Mouse (Mus musculus): ENCODE data around the gene Ptgdr. TPM values are rescaled to one million over a fixed set of nuclear protein-coding genes. Genes with fewer than 3 reads are reported as not detected.
A peak's percentile ranks its signal among the peaks of the same experiment; 100 is the strongest.
"Not testable (repeated sequence)": the region's sequence is repeated elsewhere in the genome, so short reads cannot be mapped to it uniquely, and the experiment has no call there.

The Ptgdr gene
- not detected in 2 replicates for polyA plus RNA-seq (2014; fragmentation: Nextera tagmentation; extraction: Ambion mirVana)

- H3K9me3 ChIP-seq (ENCODE audit: control insufficient read depth, low read length) = no peaks in the 10 kb centered on the region
- no peaks in the 10 kb centered on the region for H3K4me1 ChIP-seq (replicated peaks; ENCODE audit: control insufficient read depth, insufficient read depth, low read length)
- DNase-seq (ENCODE audit: low spot score) (peak; percentile 26), ATAC-seq (ENCODE audit: low FRiP score) (peak; percentile 64; the same call in 1 of the 2 replicates)
- peaks cover 16% of the 10 kb centered on the region for H3K27me3 ChIP-seq (ENCODE audit: control insufficient read depth, insufficient read depth, low read length)
- H3K9ac ChIP-seq (ENCODE audit: low read depth, low read length) = no peak within 1 kb of the TSS
- H3K27ac ChIP-seq (ENCODE audit: low read depth, low read length) = no peak within 1 kb of the TSS
- peak within 1 kb of the TSS; percentile 30 for H3K4me2 ChIP-seq (replicated peaks; ENCODE audit: low read depth, low read length)
- WGBS = 1% methylated on average over 32 of the region's 32 CpGs
- no peaks in the 10 kb centered on the region for H3K36me3 ChIP-seq (ENCODE audit: control insufficient read depth, insufficient read depth, low read length)
- peak within 1 kb of the TSS; percentile 13 for H3K4me3 ChIP-seq (ENCODE audit: low read depth, low read length)
Measured at GRCm38 (mm10) chr14:44858868-44859613, at the start of gene Ptgdr. Gene Ptgdr, minus strand, starts transcription at chr14:44859375.

- H3K4me1 ChIP-seq (replicated peaks; ENCODE audit: control insufficient read depth, insufficient read depth, low read length) = no peaks in the 10 kb centered on the region
- ATAC-seq (ENCODE audit: low FRiP score) (no peak), DNase-seq (ENCODE audit: low spot score) (no peak)
- H3K4me2 ChIP-seq (replicated peaks; ENCODE audit: low read depth, low read length) = no peak overlapping the region
- H3K27ac ChIP-seq (ENCODE audit: low read depth, low read length) = no peak overlapping the region
- H3K27me3 ChIP-seq (ENCODE audit: control insufficient read depth, insufficient read depth, low read length) = no peaks in the 10 kb centered on the region
- H3K36me3 ChIP-seq (ENCODE audit: control insufficient read depth, insufficient read depth, low read length) = no peaks in the 10 kb centered on the region
- 87% methylated on average over 5 of the region's 5 CpGs for WGBS
- H3K4me3 ChIP-seq (ENCODE audit: low read depth, low read length) = no peak overlapping the region
- H3K9ac ChIP-seq (ENCODE audit: low read depth, low read length) = no peak overlapping the region
- no peaks in the 10 kb centered on the region for H3K9me3 ChIP-seq (ENCODE audit: control insufficient read depth, low read length)
Measured at GRCm38 (mm10) chr14:44907774-44908173, 48.6 kb upstream of the Ptgdr start.

GRCm38 (mm10) chr14:44904199-44904598, 45.0 kb upstream of the Ptgdr start:
- no peak overlapping the region for H3K4me3 ChIP-seq (ENCODE audit: low read depth, low read length)
- H3K4me2 ChIP-seq (replicated peaks; ENCODE audit: low read depth, low read length) = no peak overlapping the region
- H3K4me1 ChIP-seq (replicated peaks; ENCODE audit: control insufficient read depth, insufficient read depth, low read length) = no peaks in the 10 kb centered on the region
- DNase-seq (ENCODE audit: low spot score) = no peak
- no peaks in the 10 kb centered on the region for H3K27me3 ChIP-seq (ENCODE audit: control insufficient read depth, insufficient read depth, low read length)
- no peak overlapping the region for H3K9ac ChIP-seq (ENCODE audit: low read depth, low read length)
- no peaks in the 10 kb centered on the region for H3K36me3 ChIP-seq (ENCODE audit: control insufficient read depth, insufficient read depth, low read length)
- no peaks in the 10 kb centered on the region for H3K9me3 ChIP-seq (ENCODE audit: control insufficient read depth, low read length)
- ATAC-seq (ENCODE audit: low FRiP score) = no peak
- H3K27ac ChIP-seq (ENCODE audit: low read depth, low read length) = no peak overlapping the region
- WGBS = 81% methylated on average over 4 of the region's 4 CpGs

- not testable (repeated sequence) for H3K4me1 ChIP-seq (replicated peaks; ENCODE audit: control insufficient read depth, insufficient read depth, low read length); H3K4me3 ChIP-seq (ENCODE audit: low read depth, low read length); ATAC-seq (ENCODE audit: low FRiP score); DNase-seq (ENCODE audit: low spot score); H3K9me3 ChIP-seq (ENCODE audit: control insufficient read depth, low read length); H3K9ac ChIP-seq (ENCODE audit: low read depth, low read length); H3K27ac ChIP-seq (ENCODE audit: low read depth, low read length); H3K36me3 ChIP-seq (ENCODE audit: control insufficient read depth, insufficient read depth, low read length); H3K4me2 ChIP-seq (replicated peaks; ENCODE audit: low read depth, low read length); H3K27me3 ChIP-seq (ENCODE audit: control insufficient read depth, insufficient read depth, low read length)
Measured at GRCm38 (mm10) chr14:44901735-44902134, 42.6 kb upstream of the Ptgdr start.

- Histone ChIP-seq H3K4me2 (replicated peaks; ENCODE audit: low read depth, low read length) (no peak overlapping the region), H3K9me3 (ENCODE audit: control insufficient read depth, low read length) (no peaks in the 10 kb centered on the region), H3K36me3 (ENCODE audit: control insufficient read depth, insufficient read depth, low read length) (no peaks in the 10 kb centered on the region), H3K9ac (ENCODE audit: low read depth, low read length) (no peak overlapping the region), H3K4me3 (ENCODE audit: low read depth, low read length) (no peak overlapping the region), H3K4me1 (replicated peaks; ENCODE audit: control insufficient read depth, insufficient read depth, low read length) (no peaks in the 10 kb centered on the region), H3K27me3 (ENCODE audit: control insufficient read depth, insufficient read depth, low read length) (no peaks in the 10 kb centered on the region), H3K27ac (ENCODE audit: low read depth, low read length) (no peak overlapping the region)
- 62% methylated on average over 7 of the region's 7 CpGs for WGBS
- DNase-seq (ENCODE audit: low spot score) (no peak), ATAC-seq (ENCODE audit: low FRiP score) (no peak)
Measured at GRCm38 (mm10) chr14:44891387-44892132, 32.4 kb upstream of the Ptgdr start.

GRCm38 (mm10) chr14:44869686-44870085, 10.5 kb upstream of the Ptgdr start:
- 83% methylated on average over 6 of the region's 6 CpGs for WGBS
- H3K9me3 ChIP-seq (ENCODE audit: control insufficient read depth, low read length) = no peaks in the 10 kb centered on the region
- no peak overlapping the region for H3K4me2 ChIP-seq (replicated peaks; ENCODE audit: low read depth, low read length)
- no peak overlapping the region for H3K9ac ChIP-seq (ENCODE audit: low read depth, low read length)
- DNase-seq (ENCODE audit: low spot score) = no peak
- H3K36me3 ChIP-seq (ENCODE audit: control insufficient read depth, insufficient read depth, low read length) = no peaks in the 10 kb centered on the region
- no peaks in the 10 kb centered on the region for H3K27me3 ChIP-seq (ENCODE audit: control insufficient read depth, insufficient read depth, low read length)
- no peaks in the 10 kb centered on the region for H3K4me1 ChIP-seq (replicated peaks; ENCODE audit: control insufficient read depth, insufficient read depth, low read length)
- ATAC-seq (ENCODE audit: low FRiP score) = no peak
- no peak overlapping the region for H3K27ac ChIP-seq (ENCODE audit: low read depth, low read length)
- H3K4me3 ChIP-seq (ENCODE audit: low read depth, low read length) = no peak overlapping the region

GRCm38 (mm10) chr14:44865661-44866060, 6.5 kb upstream of the Ptgdr start:
- no peaks in the 10 kb centered on the region for H3K27me3 ChIP-seq (ENCODE audit: control insufficient read depth, insufficient read depth, low read length)
- ATAC-seq (ENCODE audit: low FRiP score) = no peak
- WGBS = 91% methylated on average over 8 of the region's 8 CpGs

GRCm38 (mm10) chr14:44863086-44863485, 3.9 kb upstream of the Ptgdr start:
- no peak for ATAC-seq (ENCODE audit: low FRiP score)
- H3K4me1 ChIP-seq (replicated peaks; ENCODE audit: control insufficient read depth, insufficient read depth, low read length) = no peaks in the 10 kb centered on the region
- 60% methylated on average over 4 of the region's 4 CpGs for WGBS
- H3K36me3 ChIP-seq (ENCODE audit: control insufficient read depth, insufficient read depth, low read length) = no peaks in the 10 kb centered on the region
- DNase-seq (ENCODE audit: low spot score) = no peak
- H3K27me3 ChIP-seq (ENCODE audit: control insufficient read depth, insufficient read depth, low read length) = peaks cover 13% of the 10 kb centered on the region
- H3K27ac ChIP-seq (ENCODE audit: low read depth, low read length) = no peak overlapping the region
- H3K4me3 ChIP-seq (ENCODE audit: low read depth, low read length) = no peak overlapping the region
- H3K4me2 ChIP-seq (replicated peaks; ENCODE audit: low read depth, low read length) = no peak overlapping the region
- H3K9ac ChIP-seq (ENCODE audit: low read depth, low read length) = no peak overlapping the region
- no peaks in the 10 kb centered on the region for H3K9me3 ChIP-seq (ENCODE audit: control insufficient read depth, low read length)

More at GRCm38 (mm10) chr14:44865661-44866060, 6.5 kb upstream of the Ptgdr start:
- H3K4me1 ChIP-seq (replicated peaks; ENCODE audit: control insufficient read depth, insufficient read depth, low read length) = no peaks in the 10 kb centered on the region
- H3K4me2 ChIP-seq (replicated peaks; ENCODE audit: low read depth, low read length) = no peak overlapping the region
- no peak overlapping the region for H3K4me3 ChIP-seq (ENCODE audit: low read depth, low read length)
- no peak for DNase-seq (ENCODE audit: low spot score)
- H3K9me3 ChIP-seq (ENCODE audit: control insufficient read depth, low read length) = no peaks in the 10 kb centered on the region
- H3K27ac ChIP-seq (ENCODE audit: low read depth, low read length) = no peak overlapping the region
- no peaks in the 10 kb centered on the region for H3K36me3 ChIP-seq (ENCODE audit: control insufficient read depth, insufficient read depth, low read length)
- no peak overlapping the region for H3K9ac ChIP-seq (ENCODE audit: low read depth, low read length)

- no peaks in the 10 kb centered on the region for H3K36me3 ChIP-seq (ENCODE audit: control insufficient read depth, insufficient read depth, low read length)
- DNase-seq (ENCODE audit: low spot score) (no peak), ATAC-seq (ENCODE audit: low FRiP score) (no peak)
- peaks cover 16% of the 10 kb centered on the region for H3K27me3 ChIP-seq (ENCODE audit: control insufficient read depth, insufficient read depth, low read length)
- no peaks in the 10 kb centered on the region for H3K4me1 ChIP-seq (replicated peaks; ENCODE audit: control insufficient read depth, insufficient read depth, low read length)
- H3K4me3 ChIP-seq (ENCODE audit: low read depth, low read length) = no peak overlapping the region
- H3K4me2 ChIP-seq (replicated peaks; ENCODE audit: low read depth, low read length) = no peak overlapping the region
- 63% methylated on average over 3 of the region's 3 CpGs for WGBS
- no peaks in the 10 kb centered on the region for H3K9me3 ChIP-seq (ENCODE audit: control insufficient read depth, low read length)
- no peak overlapping the region for H3K9ac ChIP-seq (ENCODE audit: low read depth, low read length)
- H3K27ac ChIP-seq (ENCODE audit: low read depth, low read length) = no peak overlapping the region
Measured at GRCm38 (mm10) chr14:44861161-44861560, 2.0 kb upstream of the Ptgdr start.
